Mouse (Mus musculus) embryonic facial prominence, embryonic 11.5 days (tissue): ENCODE measurements around the gene Gm8229. TPM values are rescaled to one million over a fixed set of nuclear protein-coding genes. Genes with fewer than 3 reads are reported as not detected.
"Not testable (repeated sequence)": the region's sequence is repeated elsewhere in the genome, so short reads cannot be mapped to it uniquely, and the experiment has no call there.

Source experiments
- ATAC-seq: fragments of 200-750 bp; cut with Nextera tagmentation; replicated peaks from 2 replicates; pipeline ENCODE4 v1.8.0; 2017; ENCODE audit warnings: low read depth; ENCODE audit not compliant: insufficient number of reproducible peaks, low FRiP score, low TSS enrichment
- DNase-seq: peaks from one replicate; pipeline ENCODE4 v3.0.0-alpha.2; 2015; ENCODE audit warnings: low spot score
- H3K27ac ChIP-seq: fragments of 300-500 bp; sonication (generic); replicated peaks from 2 replicates; pipeline ENCODE4 v1.5.1; 2014; ENCODE audit warnings: mild to moderate bottlenecking, low read depth, low read length, control low read depth
- H3K27me3 ChIP-seq: fragments of 300-500 bp; sonication (generic); 2 replicates; pipeline ENCODE4 v1.6.1; 2014; ENCODE audit warnings: mild to moderate bottlenecking, low read length, moderate library complexity, mixed read lengths; ENCODE audit not compliant: control insufficient read depth, insufficient read depth
- H3K36me3 ChIP-seq: fragments of 300-500 bp; sonication (generic); replicated peaks from 2 replicates; pipeline ENCODE4 v1.6.1; 2014; ENCODE audit warnings: low read depth, mild to moderate bottlenecking, low read length, moderate library complexity, mixed read lengths; ENCODE audit not compliant: control insufficient read depth, insufficient read depth
- H3K4me1 ChIP-seq: fragments of 300-500 bp; sonication (generic); 2 replicates; pipeline ENCODE4 v1.6.1; 2014; ENCODE audit warnings: low read length, mixed read lengths; ENCODE audit not compliant: control insufficient read depth, insufficient read depth
- H3K4me2 ChIP-seq: fragments of 300-500 bp; sonication (generic); 2 replicates; pipeline ENCODE4 v1.6.1; 2014; ENCODE audit warnings: low read depth, mild to moderate bottlenecking, control low read depth, low read length, moderate library complexity
- H3K4me3 ChIP-seq: fragments of 300-500 bp; sonication (generic); 2 replicates; pipeline ENCODE4 v1.5.1; 2014; ENCODE audit warnings: low read depth, low read length, control low read depth
- H3K9ac ChIP-seq: fragments of 300-500 bp; sonication (generic); replicated peaks from 2 replicates; pipeline ENCODE4 v1.6.1; 2014; ENCODE audit warnings: mild to moderate bottlenecking, control low read depth, low read length
- H3K9me3 ChIP-seq: fragments of 300-500 bp; sonication (generic); replicated peaks from 2 replicates; pipeline ENCODE4 v1.6.1; 2016; ENCODE audit warnings: mild to moderate bottlenecking, low read length, inconsistent platforms, mixed read lengths; ENCODE audit not compliant: control insufficient read depth
- WGBS: fragments of 180-500 bp; shearing (Covaris S2); extraction: QIAGEN DNeasy Blood & Tissue Kit; methylation state at CpG from one replicate; pipeline ENCODE4 v1.1.7; 2014; 5-methylcytosine and 5-hydroxymethylcytosine counted together
- polyA plus RNA-seq: library from polyadenylated mRNA; unstranded; fragments of >200 nt; fragmentation: Nextera tagmentation; extraction: Ambion mirVana; gene quantifications from 2 replicates; pipeline ENCODE4 v1.2.1, GENCODE M21; 2014

Gm8229 gene
- not detected in 2 replicates for polyA plus RNA-seq

- not testable (repeated sequence) for H3K36me3 ChIP-seq, H3K4me1 ChIP-seq, H3K9ac ChIP-seq, H3K9me3 ChIP-seq, H3K27me3 ChIP-seq, H3K4me3 ChIP-seq, ATAC-seq, DNase-seq, H3K27ac ChIP-seq, H3K4me2 ChIP-seq
- WGBS, result 85% methylated on average over 4 of the region's 4 CpGs
Observed at GRCm38 (mm10) chr14:44365057-44365456, at the start of gene Gm8229. Gm8229 (plus strand) TSS chr14:44365357.

DNA sequence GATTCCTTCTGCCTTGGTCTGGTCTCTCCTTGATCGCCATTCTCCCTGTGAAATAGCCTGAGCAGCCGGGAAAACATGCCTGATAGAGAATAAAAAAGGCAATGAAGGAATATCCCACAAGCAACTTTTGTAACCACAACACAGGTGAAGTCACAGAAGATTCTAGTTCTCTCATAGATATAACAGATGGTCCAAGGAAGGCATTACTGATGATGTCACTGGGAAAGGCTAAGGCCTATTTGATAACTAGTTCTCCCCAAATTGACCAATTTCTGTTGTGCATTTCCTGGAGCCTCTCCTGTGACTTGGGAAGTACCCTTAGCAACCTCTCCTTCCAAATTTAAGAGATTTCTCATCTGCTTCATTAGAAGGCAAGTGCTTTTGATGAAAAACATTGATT lies 26.7 kb upstream of the Gm8229 start, which contains the start of gene Gm5930:
Gene Gm5930, minus strand, starts transcription at position 101 of the 400 bp plus-strand sequence.
- H3K9ac ChIP-seq, H3K9me3 ChIP-seq, H3K36me3 ChIP-seq, DNase-seq, ATAC-seq, H3K27me3 ChIP-seq, H3K4me1 ChIP-seq, H3K4me3 ChIP-seq, H3K4me2 ChIP-seq, H3K27ac ChIP-seq: not testable (repeated sequence)
- WGBS, result no CpG with 5 or more reads among the region's 2 CpGs

- not testable (repeated sequence) for H3K27me3 ChIP-seq, H3K36me3 ChIP-seq, H3K9ac ChIP-seq, H3K4me3 ChIP-seq, H3K4me1 ChIP-seq, ATAC-seq, H3K27ac ChIP-seq, H3K9me3 ChIP-seq, DNase-seq, H3K4me2 ChIP-seq
- 43% methylated on average over 2 of the region's 2 CpGs for WGBS
Observed at GRCm38 (mm10) chr14:44361416-44361815, 3.7 kb upstream of the Gm8229 start.

DNA sequence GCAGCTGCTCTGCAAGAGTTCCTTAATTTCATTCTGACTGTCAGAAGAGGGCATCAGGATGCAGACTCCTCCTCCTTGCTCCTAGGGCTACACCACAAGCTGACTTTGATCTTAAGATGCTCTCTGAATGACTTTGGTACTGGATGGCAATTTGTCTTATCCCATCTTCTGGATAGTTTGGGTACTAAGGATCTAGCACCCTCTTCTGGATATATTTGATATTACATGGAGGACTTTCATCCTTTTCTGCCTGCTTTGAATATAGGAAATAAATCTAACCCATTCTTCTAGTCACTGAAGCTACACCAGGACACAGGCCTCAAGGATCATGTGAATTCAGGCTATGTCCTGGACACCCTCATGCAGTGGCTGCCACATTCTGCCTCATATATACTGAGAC lies 2.9 kb upstream of the Gm8229 start:
- not testable (repeated sequence) for H3K9ac ChIP-seq, H3K4me1 ChIP-seq, ATAC-seq, H3K9me3 ChIP-seq, H3K4me2 ChIP-seq, H3K27me3 ChIP-seq, H3K27ac ChIP-seq, H3K36me3 ChIP-seq, H3K4me3 ChIP-seq
- peak; percentile 19 for DNase-seq

GRCm38 (mm10) chr14:44384233-44384632 lies 19.1 kb downstream of the Gm8229 start:
- H3K27me3 ChIP-seq, H3K36me3 ChIP-seq, H3K4me3 ChIP-seq, H3K9me3 ChIP-seq, H3K9ac ChIP-seq, H3K4me2 ChIP-seq, ATAC-seq, DNase-seq, H3K27ac ChIP-seq, H3K4me1 ChIP-seq: not testable (repeated sequence)
- 72% methylated on average over 3 of the region's 4 CpGs for WGBS

DNA sequence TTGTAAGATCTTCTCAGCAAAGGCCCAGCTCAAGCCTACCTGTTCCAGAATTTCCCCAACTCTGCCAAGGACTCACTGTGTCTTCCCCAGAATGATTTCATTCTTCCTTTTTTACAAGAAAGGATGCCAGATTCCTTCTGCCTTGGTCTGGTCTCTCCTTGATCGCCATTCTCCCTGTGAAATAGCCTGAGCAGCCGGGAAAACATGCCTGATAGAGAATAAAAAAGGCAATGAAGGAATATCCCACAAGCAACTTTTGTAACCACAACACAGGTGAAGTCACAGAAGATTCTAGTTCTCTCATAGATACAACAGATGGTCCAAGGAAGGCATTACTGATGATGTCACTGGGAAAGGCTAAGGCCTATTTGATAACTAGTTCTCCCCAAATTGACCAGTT lies 45.4 kb downstream of the Gm8229 start, which contains the start of gene Gm3371:
Gene Gm3371, minus strand, starts transcription at position 101 of the 400 bp plus-strand sequence.
- H3K9me3 ChIP-seq, DNase-seq, H3K27me3 ChIP-seq, H3K27ac ChIP-seq, H3K4me2 ChIP-seq, ATAC-seq, H3K4me1 ChIP-seq, H3K4me3 ChIP-seq, H3K9ac ChIP-seq, H3K36me3 ChIP-seq: not testable (repeated sequence)
- no CpG with 5 or more reads among the region's 2 CpGs for WGBS

Other genes with a start within 250 kb of the Gm8229 start
- not detected in 2 replicates for gene Gm3327, start 241.5 kb upstream of the Gm8229 start, polyA plus RNA-seq
- not detected in 2 replicates for gene Gm8212, start 167.7 kb upstream of the Gm8229 start, polyA plus RNA-seq
- 0.15 TPM in 1 of 2 replicates, not detected in the other for gene 4930503E14Rik, start 152.1 kb upstream of the Gm8229 start, polyA plus RNA-seq
- gene Gm8220, start 79.8 kb upstream of the Gm8229 start, polyA plus RNA-seq, result not detected in 2 replicates
- not detected in 2 replicates for gene Gm5930, start 26.8 kb upstream of the Gm8229 start, polyA plus RNA-seq
- not detected in 2 replicates for gene Gm3371, start 45.3 kb downstream of the Gm8229 start, polyA plus RNA-seq
- not detected in 2 replicates for gene Gm8232, start 68.3 kb downstream of the Gm8229 start, polyA plus RNA-seq
- gene BC061237, start 127.1 kb downstream of the Gm8229 start, polyA plus RNA-seq, result not detected in 2 replicates
- not detected in 2 replicates for gene Gm17093, start 152.9 kb downstream of the Gm8229 start, polyA plus RNA-seq
- gene Gm8247, start 217.8 kb downstream of the Gm8229 start, polyA plus RNA-seq, result not detected in 2 replicates